Mouse (Mus musculus) forebrain, embryonic 16.5 days (tissue): ENCODE results near the gene Ccdc71l. TPM values are rescaled to one million over a fixed set of nuclear protein-coding genes. Genes with fewer than 3 reads are reported as not detected.

Source experiments
- ATAC-seq: fragments of 200-750 bp; cut with Nextera tagmentation; 2 replicates; pipeline ENCODE4 v1.8.0; 2017; ENCODE audit warnings: mild to moderate bottlenecking, moderate library complexity
- H3K27ac ChIP-seq: fragments of 300-500 bp; sonication (generic); 2 replicates; pipeline ENCODE4 v1.5.1; 2014; ENCODE audit warnings: low read length, control low read depth
- H3K27me3 ChIP-seq: fragments of 300-500 bp; sonication (generic); replicated peaks from 2 replicates; pipeline ENCODE4 v1.6.1; 2014; ENCODE audit warnings: low read length; ENCODE audit not compliant: control insufficient read depth, insufficient read depth
- H3K36me3 ChIP-seq: fragments of 300-500 bp; sonication (generic); 2 replicates; pipeline ENCODE4 v1.6.1; 2014; ENCODE audit not compliant: control insufficient read depth, insufficient read depth
- H3K4me1 ChIP-seq: fragments of 300-500 bp; sonication (generic); replicated peaks from 2 replicates; pipeline ENCODE4 v1.6.1; 2014; ENCODE audit warnings: low read length; ENCODE audit not compliant: control insufficient read depth, insufficient read depth
- H3K4me2 ChIP-seq: fragments of 300-500 bp; sonication (generic); 2 replicates; pipeline ENCODE4 v1.6.1; 2014; ENCODE audit warnings: mild to moderate bottlenecking, low read length, control low read depth
- H3K4me3 ChIP-seq: fragments of 300-500 bp; sonication (generic); replicated peaks from 2 replicates; pipeline ENCODE4 v1.5.1; 2014; ENCODE audit warnings: mild to moderate bottlenecking, low read length, control low read depth
- H3K9ac ChIP-seq: fragments of 300-500 bp; sonication (generic); replicated peaks from 2 replicates; pipeline ENCODE4 v1.6.1; 2014; ENCODE audit warnings: low read depth, low read length, control low read depth
- H3K9me3 ChIP-seq: fragments of 300-500 bp; sonication (generic); 2 replicates; pipeline ENCODE4 v1.6.1; 2016; ENCODE audit warnings: low read length; ENCODE audit not compliant: control insufficient read depth
- WGBS: fragments of 180-500 bp; shearing (Covaris S2); extraction: QIAGEN DNeasy Blood & Tissue Kit; methylation state at CpG from one replicate; pipeline ENCODE4 v1.1.7; 2014; 5-methylcytosine and 5-hydroxymethylcytosine counted together
- polyA plus RNA-seq: library from polyadenylated mRNA; unstranded; fragments of >200 nt; fragmentation: Nextera tagmentation; extraction: Ambion mirVana; gene quantifications from 2 replicates; pipeline ENCODE4 v1.2.1, GENCODE M21; 2015

Ccdc71l gene
- polyA plus RNA-seq, 1 experiment from 2014 or later, result 4.6 TPM

GRCm38 (mm10) chr12:32381011-32381410, 2.5 kb downstream of the Ccdc71l start:
- no peak for ATAC-seq
- no peak overlapping the region for H3K27ac ChIP-seq
- peak overlapping the region; percentile 62 for H3K4me2 ChIP-seq
- peaks cover 3% of the 10 kb centered on the region; the same call in 1 of the 2 replicates for H3K9me3 ChIP-seq
- H3K4me1 ChIP-seq, result peaks cover 22% of the 10 kb centered on the region
- H3K27me3 ChIP-seq, result no peaks in the 10 kb centered on the region
- peak overlapping the region; percentile 31 for H3K4me3 ChIP-seq
- H3K9ac ChIP-seq, result no peak overlapping the region
- H3K36me3 ChIP-seq, result peaks cover 3% of the 10 kb centered on the region; the same call in 1 of the 2 replicates
- 92% methylated on average over 2 of the region's 2 CpGs for WGBS

GRCm38 (mm10) chr12:32419537-32419936, 41.0 kb downstream of the Ccdc71l start:
- H3K36me3 ChIP-seq, result no peaks in the 10 kb centered on the region
- no peak overlapping the region for H3K27ac ChIP-seq
- no peaks in the 10 kb centered on the region for H3K9me3 ChIP-seq
- no peaks in the 10 kb centered on the region for H3K27me3 ChIP-seq
- no peak overlapping the region for H3K9ac ChIP-seq
- no peak overlapping the region for H3K4me2 ChIP-seq
- no peaks in the 10 kb centered on the region for H3K4me1 ChIP-seq
- 83% methylated on average over 1 of the region's 1 CpGs for WGBS
- no peak for ATAC-seq
- no peak overlapping the region for H3K4me3 ChIP-seq

GRCm38 (mm10) chr12:32427832-32428231, 49.3 kb downstream of the Ccdc71l start:
- Histone ChIP-seq H3K9me3 (no peaks in the 10 kb centered on the region), H3K27me3 (no peaks in the 10 kb centered on the region), H3K4me2 (no peak overlapping the region), H3K4me3 (no peak overlapping the region), H3K36me3 (no peaks in the 10 kb centered on the region), H3K4me1 (no peaks in the 10 kb centered on the region), H3K27ac (no peak overlapping the region), H3K9ac (no peak overlapping the region)
- ATAC-seq, result no peak

GRCm38 (mm10) chr12:32431004-32431403, 52.5 kb downstream of the Ccdc71l start:
- no peaks in the 10 kb centered on the region for H3K36me3 ChIP-seq
- WGBS, result 72% methylated on average over 1 of the region's 1 CpGs
- H3K4me1 ChIP-seq, result no peaks in the 10 kb centered on the region
- ATAC-seq, result no peak
- H3K27ac ChIP-seq, result no peak overlapping the region
- no peak overlapping the region for H3K9ac ChIP-seq
- no peak overlapping the region for H3K4me2 ChIP-seq
- H3K4me3 ChIP-seq, result no peak overlapping the region
- H3K27me3 ChIP-seq, result no peaks in the 10 kb centered on the region
- no peaks in the 10 kb centered on the region for H3K9me3 ChIP-seq

Other genes with a start within 250 kb of the Ccdc71l start
- 0.76 and 1.5 TPM in 2 replicates for gene Pik3cg, start 170.0 kb upstream of the Ccdc71l start, polyA plus RNA-seq